Mouse (Mus musculus) thymus, adult 2 months (tissue): ENCODE measurements at regions not wholly inside any gene's neighbourhood (a gene's known extent, or its start where the extent isn't known, plus 50 kb on each side); places are given as distances from the start of the nearest gene placed in this dataset.
"Not testable (repeated sequence)": the region's sequence is repeated elsewhere in the genome, so short reads cannot be mapped to it uniquely, and the experiment has no call there.

Experiments
- DNase-seq: peaks from one replicate; pipeline ENCODE4 v3.0.0; 2021
- H3K27ac ChIP-seq: fragments of 200-500 bp; 2 replicates; pipeline ENCODE4 v1.5.1; 2012; ENCODE audit warnings: low read length, control low read depth; ENCODE audit not compliant: control insufficient read depth, insufficient read depth
- H3K27me3 ChIP-seq: fragments of 200-500 bp; 2 replicates; pipeline ENCODE4 v1.6.1; 2012; ENCODE audit warnings: mild to moderate bottlenecking, low read length, moderate library complexity, mixed read lengths; ENCODE audit not compliant: control insufficient read depth, insufficient read depth
- H3K36me3 ChIP-seq: fragments of 200-500 bp; 2 replicates; pipeline ENCODE4 v1.6.1; 2012; ENCODE audit warnings: mild to moderate bottlenecking, low read length, moderate library complexity; ENCODE audit not compliant: control insufficient read depth, insufficient read depth
- H3K4me1 ChIP-seq: fragments of 200-500 bp; replicated peaks from 2 replicates; pipeline ENCODE4 v1.6.1; 2012; ENCODE audit warnings: low read length; ENCODE audit not compliant: control insufficient read depth, insufficient read depth
- H3K4me3 ChIP-seq: fragments of 200-500 bp; 2 replicates; pipeline ENCODE4 v1.5.1; 2012; ENCODE audit warnings: mild to moderate bottlenecking, low read length, control low read depth, moderate library complexity; ENCODE audit not compliant: control insufficient read depth, insufficient read depth
- CTCF ChIP-seq: fragments of 200-500 bp; IDR thresholded peaks from 2 replicates; pipeline ENCODE4 v1.5.1; 2012; ENCODE audit warnings: mild to moderate bottlenecking, control low read depth, low read length, moderate library complexity, borderline replicate concordance; ENCODE audit not compliant: control insufficient read depth, poor library complexity, insufficient read depth; ENCODE audit errors: extremely low read depth
- POLR2A ChIP-seq: fragments of 200-500 bp; IDR thresholded peaks from 2 replicates; pipeline ENCODE4 v1.6.1; 2012; ENCODE audit warnings: mild to moderate bottlenecking, low read length, control low read depth, moderate library complexity; ENCODE audit not compliant: control insufficient read depth, poor library complexity, insufficient read depth; ENCODE audit errors: extremely low read depth
- WGBS: fragments of 180-500 bp; shearing (Covaris S2); methylation state at CpG from one replicate; pipeline ENCODE4 v1.1.7; 2018; 5-methylcytosine and 5-hydroxymethylcytosine counted together

GRCm38 (mm10) chrX:93088976-93089375, 197.3 kb upstream of the Arx start:
- 70% methylated on average over 3 of the region's 3 CpGs for WGBS
- Histone ChIP-seq H3K27me3 (no peaks in the 10 kb centered on the region), H3K27ac (no peak overlapping the region), H3K36me3 (no peaks in the 10 kb centered on the region), H3K4me3 (no peak overlapping the region), H3K4me1 (no peaks in the 10 kb centered on the region)
- no peak for TF ChIP-seq POLR2A
- no peak for TF ChIP-seq CTCF
- DNase-seq = no peak

DNA sequence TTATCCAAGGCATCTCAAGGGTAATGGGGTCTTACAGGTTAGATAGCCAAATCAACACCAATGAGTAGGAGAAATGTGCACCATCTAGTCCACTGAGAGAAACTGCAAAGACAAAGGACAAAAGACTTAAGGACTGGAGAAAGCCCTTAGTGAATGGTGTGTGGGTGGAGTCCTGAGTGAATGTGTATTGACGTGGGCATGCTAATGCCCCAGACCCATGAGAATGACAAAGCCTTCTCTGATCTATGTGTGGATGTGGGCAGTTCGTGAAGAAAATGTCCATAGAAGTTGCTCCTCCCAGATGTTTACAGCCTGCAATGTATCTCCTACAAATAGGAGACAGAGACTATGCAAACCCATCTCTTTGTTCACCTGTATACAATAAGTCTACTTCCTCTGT, 188.7 kb upstream of the Arx start:
- H3K27ac ChIP-seq = no peak overlapping the region
- H3K4me3 ChIP-seq = no peak overlapping the region
- TF ChIP-seq POLR2A = no peak
- TF ChIP-seq CTCF = no peak
- H3K4me1 ChIP-seq = no peaks in the 10 kb centered on the region
- no peaks in the 10 kb centered on the region for H3K36me3 ChIP-seq
- H3K27me3 ChIP-seq = no peaks in the 10 kb centered on the region
- 92% methylated on average over 2 of the region's 2 CpGs for WGBS
- DNase-seq = no peak

- Histone ChIP-seq H3K36me3 (no peaks in the 10 kb centered on the region), H3K4me1 (no peaks in the 10 kb centered on the region), H3K27me3 (no peaks in the 10 kb centered on the region), H3K4me3 (no peak overlapping the region), H3K27ac (no peak overlapping the region)
- no peak for DNase-seq
- TF ChIP-seq CTCF (no peak), POLR2A (no peak)
- 88% methylated on average over 4 of the region's 4 CpGs for WGBS
Measured at GRCm38 (mm10) chrX:93107930-93108567, 178.2 kb upstream of the Arx start.

GRCm38 (mm10) chrX:93154367-93154766, 131.9 kb upstream of the Arx start:
- H3K4me3 ChIP-seq, H3K36me3 ChIP-seq, H3K4me1 ChIP-seq, H3K27ac ChIP-seq, DNase-seq, H3K27me3 ChIP-seq: not testable (repeated sequence)

- H3K4me3 ChIP-seq = no peak overlapping the region
- H3K27ac ChIP-seq = no peak overlapping the region
- no peaks in the 10 kb centered on the region for H3K27me3 ChIP-seq
- TF ChIP-seq CTCF = no peak
- no peak for TF ChIP-seq POLR2A
- no peak for DNase-seq
- no peaks in the 10 kb centered on the region for H3K4me1 ChIP-seq
- no peaks in the 10 kb centered on the region for H3K36me3 ChIP-seq
Measured at GRCm38 (mm10) chrX:93159105-93159504, 127.1 kb upstream of the Arx start.

DNA sequence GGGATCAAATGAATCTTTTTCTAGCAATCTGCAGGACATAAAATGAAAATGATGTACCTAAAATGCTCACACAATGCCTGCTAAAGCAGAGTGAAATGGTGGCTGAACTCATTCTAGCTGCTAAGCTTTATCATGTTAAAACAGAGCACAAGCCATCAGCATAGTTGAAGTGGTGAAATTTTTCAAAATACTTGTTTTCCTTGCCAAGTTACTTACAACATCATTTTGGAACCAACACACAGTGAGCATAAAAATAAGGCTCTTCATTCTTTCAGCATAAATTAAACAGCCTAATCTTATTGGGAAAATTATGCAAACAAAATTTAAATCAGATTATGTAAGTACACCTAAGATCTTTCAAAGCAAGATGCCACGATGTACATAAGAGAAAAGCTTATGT, 125.3 kb upstream of the Arx start:
- H3K27ac ChIP-seq = no peak overlapping the region
- H3K4me3 ChIP-seq = no peak overlapping the region
- H3K36me3 ChIP-seq = no peaks in the 10 kb centered on the region
- no peaks in the 10 kb centered on the region for H3K4me1 ChIP-seq
- no peaks in the 10 kb centered on the region for H3K27me3 ChIP-seq
- TF ChIP-seq POLR2A = no peak
- TF ChIP-seq CTCF = no peak
- 77% methylated on average over 1 of the region's 1 CpGs for WGBS
- DNase-seq = no peak
